Mouse (Mus musculus) layer of hippocampus, adult 2 months (tissue): ENCODE results near the gene Gm14190. TPM values are rescaled to one million over a fixed set of nuclear protein-coding genes. Genes with fewer than 3 reads are reported as not detected.

Experiments
- DNase-seq, 2 experiments: peaks; one replicate each; pipeline ENCODE4 v3.0.0; 2022; ENCODE audit warnings: low spot score in 2 of 2
- H3K27ac ChIP-seq: fragments of 200-600 bp; 2 replicates; pipeline ENCODE4 v1.8.1; 2022
- H3K4me3 ChIP-seq: fragments of 200-600 bp; 2 replicates; pipeline ENCODE4 v1.8.1; 2022; ENCODE audit warnings: mild to moderate bottlenecking
- CTCF ChIP-seq: fragments of 200-600 bp; conservative IDR thresholded peaks from 2 replicates; pipeline ENCODE4 v1.8.1; 2022; ENCODE audit warnings: antibody characterized with exemption, mild to moderate bottlenecking, moderate library complexity
- total RNA-seq, 2 experiments: library from RNA; stranded (reverse); gene quantifications; 2 replicates each; pipeline ENCODE4 v1.2.3; 2021

Gm14190 gene
- total RNA-seq, 2 experiments from 2014 or later: not detected

GRCm38 (mm10) chr11:99640926-99641325 lies 49.6 kb downstream of the Gm14190 start:
- H3K27ac ChIP-seq: no peak overlapping the region
- no peak for DNase-seq
- no peak for TF ChIP-seq CTCF
- no peak overlapping the region for H3K4me3 ChIP-seq

Other genes with a start within 250 kb of the Gm14190 start
- gene Krt23, start 197.6 kb downstream of the Gm14190 start, total RNA-seq: not detected
- gene Krt39, start 169.4 kb downstream of the Gm14190 start, total RNA-seq: not detected
- gene Krt40, start 147.6 kb downstream of the Gm14190 start, total RNA-seq: not detected
- not detected for gene Krtap3-3, start 139.9 kb downstream of the Gm14190 start, total RNA-seq
- gene Krtap3-2, start 133.9 kb downstream of the Gm14190 start, total RNA-seq: not detected
- not detected for gene Gm11939, start 131.3 kb downstream of the Gm14190 start, total RNA-seq
- gene Krtap3-1, start 124.1 kb downstream of the Gm14190 start, total RNA-seq: not detected
- not detected for gene Krtap1-5, start 109.7 kb downstream of the Gm14190 start, total RNA-seq
- gene Krtap1-4, start 107.1 kb downstream of the Gm14190 start, total RNA-seq: not detected
- not detected for gene Krtap1-3, start 99.4 kb downstream of the Gm14190 start, total RNA-seq
- not detected for gene Krtap9-3, start 92.6 kb downstream of the Gm14190 start, total RNA-seq
- not detected for gene Gm11938, start 87.4 kb downstream of the Gm14190 start, total RNA-seq
- not detected for gene Gm11937, start 80.6 kb downstream of the Gm14190 start, total RNA-seq
- not detected for gene Krtap2-4, start 75.9 kb downstream of the Gm14190 start, total RNA-seq
- not detected for gene Gm11562, start 70.3 kb downstream of the Gm14190 start, total RNA-seq
- gene Krtap4-1, start 62.5 kb downstream of the Gm14190 start, total RNA-seq: not detected
- gene Krtap4-2, start 55.7 kb downstream of the Gm14190 start, total RNA-seq: not detected
- not detected for gene Krtap4-7, start 46.7 kb downstream of the Gm14190 start, total RNA-seq
- gene Gm11555, start 40.5 kb downstream of the Gm14190 start, total RNA-seq: not detected
- gene Gm11563, start 31.8 kb downstream of the Gm14190 start, total RNA-seq: not detected
- gene Krtap4-6, start 24.8 kb downstream of the Gm14190 start, total RNA-seq: not detected
- not detected for gene Gm14180, start 43.5 kb upstream of the Gm14190 start, total RNA-seq
- not detected for gene Gm11595, start 82.2 kb upstream of the Gm14190 start, total RNA-seq
- not detected for gene Krtap4-8, start 90.0 kb upstream of the Gm14190 start, total RNA-seq
- not detected for gene Krtap4-9, start 94.5 kb upstream of the Gm14190 start, total RNA-seq
- gene Gm11596, start 102.7 kb upstream of the Gm14190 start, total RNA-seq: not detected
- not detected for gene Gm11569, start 108.2 kb upstream of the Gm14190 start, total RNA-seq
- not detected for gene Gm11554, start 113.7 kb upstream of the Gm14190 start, total RNA-seq
- gene Krtap4-13, start 119.2 kb upstream of the Gm14190 start, total RNA-seq: not detected
- gene Gm11564, start 124.9 kb upstream of the Gm14190 start, total RNA-seq: not detected
- gene 2300003K06Rik, start 147.3 kb upstream of the Gm14190 start, total RNA-seq: not detected
- gene Krtap4-16, start 160.9 kb upstream of the Gm14190 start, total RNA-seq: not detected
- gene Gm11568, start 167.2 kb upstream of the Gm14190 start, total RNA-seq: not detected
- not detected for gene Gm11559, start 173.7 kb upstream of the Gm14190 start, total RNA-seq
- gene Krtap9-1, start 182.6 kb upstream of the Gm14190 start, total RNA-seq: not detected
- gene Gm11567, start 188.4 kb upstream of the Gm14190 start, total RNA-seq: not detected
- not detected for gene Krtap31-1, start 217.2 kb upstream of the Gm14190 start, total RNA-seq
- not detected for gene Gm11565, start 224.0 kb upstream of the Gm14190 start, total RNA-seq
- not detected for gene Krtap31-2, start 245.6 kb upstream of the Gm14190 start, total RNA-seq